Mouse (Mus musculus): ENCODE results near the gene Gmnc.

The Gmnc gene

GRCm38 (mm10) chr16:26991477-26992300 lies at the start of gene Gmnc:
TSS of gene Gmnc (minus strand) at chr16:26991652.
- in situ Hi-C loops (cut with MboI; ENCODE audit: unreplicated experiment in 2 of 2), result loop anchor here in 1 of 2 experiments (25.0 kb wide), 1 partner anchor 471 kb away; no protein-coding TSS in a partner anchor

- in situ Hi-C loops (cut with MboI; ENCODE audit: unreplicated experiment in 2 of 2), result no loop called here
Measured at GRCm38 (mm10) chr16:27027281-27027680, 35.8 kb upstream of the Gmnc start.

- in situ Hi-C loops (cut with MboI; ENCODE audit: unreplicated experiment in 2 of 2), result no loop called here
Measured at GRCm38 (mm10) chr16:27026226-27026625, 34.8 kb upstream of the Gmnc start.

GRCm38 (mm10) chr16:27022746-27023145 lies 31.3 kb upstream of the Gmnc start:
- in situ Hi-C loops (cut with MboI; ENCODE audit: unreplicated experiment in 2 of 2), result no loop called here

- in situ Hi-C loops (cut with MboI; ENCODE audit: unreplicated experiment in 2 of 2), result no loop called here
Measured at GRCm38 (mm10) chr16:27017309-27017708, 25.9 kb upstream of the Gmnc start.

GRCm38 (mm10) chr16:27002714-27003113 lies 11.3 kb upstream of the Gmnc start:
- in situ Hi-C loops (cut with MboI; ENCODE audit: unreplicated experiment in 2 of 2), result no loop called here

GRCm38 (mm10) chr16:26999563-26999962 lies 8.1 kb upstream of the Gmnc start:
- in situ Hi-C loops (cut with MboI; ENCODE audit: unreplicated experiment in 2 of 2), result loop anchor here in 1 of 2 experiments (25.0 kb wide), 1 partner anchor 463 kb away; no protein-coding TSS in a partner anchor

GRCm38 (mm10) chr16:26989415-26990315 lies 1.8 kb downstream of the Gmnc start:
- in situ Hi-C loops (cut with MboI; ENCODE audit: unreplicated experiment in 2 of 2), result loop anchor here in 1 of 2 experiments (10.0 to 25.0 kb wide), 2 partner anchors 473 to 755 kb away; no protein-coding TSS in a partner anchor

GRCm38 (mm10) chr16:26988188-26988587 lies 3.3 kb downstream of the Gmnc start:
- in situ Hi-C loops (cut with MboI; ENCODE audit: unreplicated experiment in 2 of 2), result loop anchor here in 1 of 2 experiments (10.0 to 25.0 kb wide), 2 partner anchors 474 to 753 kb away; no protein-coding TSS in a partner anchor

- in situ Hi-C loops (cut with MboI; ENCODE audit: unreplicated experiment in 2 of 2), result loop anchor here in 1 of 2 experiments (10.0 to 25.0 kb wide), 2 partner anchors 477 to 751 kb away; no protein-coding TSS in a partner anchor
Measured at GRCm38 (mm10) chr16:26985796-26986195, 5.7 kb downstream of the Gmnc start.

GRCm38 (mm10) chr16:26982112-26982511 lies 9.3 kb downstream of the Gmnc start:
- in situ Hi-C loops (cut with MboI; ENCODE audit: unreplicated experiment in 2 of 2), result loop anchor here in 1 of 2 experiments (10.0 to 25.0 kb wide), 2 partner anchors 480 to 747 kb away; no protein-coding TSS in a partner anchor

GRCm38 (mm10) chr16:26967967-26968366 lies 23.5 kb downstream of the Gmnc start:
- in situ Hi-C loops (cut with MboI; ENCODE audit: unreplicated experiment in 2 of 2), result no loop called here

GRCm38 (mm10) chr16:26966830-26967229 lies 24.6 kb downstream of the Gmnc start:
- in situ Hi-C loops (cut with MboI; ENCODE audit: unreplicated experiment in 2 of 2), result no loop called here

GRCm38 (mm10) chr16:26961971-26962370 lies 29.5 kb downstream of the Gmnc start:
- in situ Hi-C loops (cut with MboI; ENCODE audit: unreplicated experiment in 2 of 2), result no loop called here

- in situ Hi-C loops (cut with MboI; ENCODE audit: unreplicated experiment in 2 of 2), result no loop called here
Measured at GRCm38 (mm10) chr16:26951601-26952000, 39.9 kb downstream of the Gmnc start.

- in situ Hi-C loops (cut with MboI; ENCODE audit: unreplicated experiment in 2 of 2), result no loop called here
Measured at GRCm38 (mm10) chr16:26950209-26950608, 41.2 kb downstream of the Gmnc start.

- in situ Hi-C loops (cut with MboI; ENCODE audit: unreplicated experiment in 2 of 2), result no loop called here
Measured at GRCm38 (mm10) chr16:26903968-26904367, 87.5 kb downstream of the Gmnc start.

- in situ Hi-C loops (cut with MboI; ENCODE audit: unreplicated experiment in 2 of 2), result no loop called here
Measured at GRCm38 (mm10) chr16:26901471-26901870, 90.0 kb downstream of the Gmnc start.

- in situ Hi-C loops (cut with MboI; ENCODE audit: unreplicated experiment in 2 of 2), result no loop called here
Measured at GRCm38 (mm10) chr16:26886337-26886736, 105.1 kb downstream of the Gmnc start.

GRCm38 (mm10) chr16:26876885-26877284 lies 114.6 kb downstream of the Gmnc start:
- in situ Hi-C loops (cut with MboI; ENCODE audit: unreplicated experiment in 2 of 2), result no loop called here
